Mouse (Mus musculus) stomach, postnatal 0 days (tissue): ENCODE data around the gene Gpr155. TPM values are rescaled to one million over a fixed set of nuclear protein-coding genes. Genes with fewer than 3 reads are reported as not detected.

Experiments
- ATAC-seq: fragments of 200-750 bp; cut with Nextera tagmentation; 2 replicates; pipeline ENCODE4 v1.8.0; 2017; ENCODE audit not compliant: low FRiP score, low TSS enrichment
- DNase-seq: peaks from one replicate; pipeline ENCODE4 v3.0.0-alpha.2; 2016; ENCODE audit warnings: low spot score
- H3K27ac ChIP-seq: fragments of 300-500 bp; sonication (generic); replicated peaks from 2 replicates; pipeline ENCODE4 v1.5.1; 2014; ENCODE audit warnings: mild to moderate bottlenecking, control low read depth
- H3K27me3 ChIP-seq: fragments of 300-500 bp; sonication (generic); 2 replicates; pipeline ENCODE4 v1.6.1; 2014; ENCODE audit warnings: low read length; ENCODE audit not compliant: control insufficient read depth, insufficient read depth
- H3K36me3 ChIP-seq: fragments of 300-500 bp; sonication (generic); 2 replicates; pipeline ENCODE4 v1.6.1; 2014; ENCODE audit warnings: low read length, mixed read lengths; ENCODE audit not compliant: control insufficient read depth, insufficient read depth
- H3K4me1 ChIP-seq: fragments of 300-500 bp; sonication (generic); replicated peaks from 2 replicates; pipeline ENCODE4 v1.6.1; 2014; ENCODE audit warnings: antibody characterized with exemption; ENCODE audit not compliant: control insufficient read depth, insufficient read depth
- H3K4me2 ChIP-seq: fragments of 300-500 bp; sonication (generic); replicated peaks from 2 replicates; pipeline ENCODE4 v1.6.1; 2014; ENCODE audit warnings: low read depth, mild to moderate bottlenecking, control low read depth, moderate library complexity
- H3K4me3 ChIP-seq: fragments of 300-500 bp; sonication (generic); 2 replicates; pipeline ENCODE4 v1.5.1; 2014; ENCODE audit warnings: low read depth, low read length, control low read depth
- H3K9ac ChIP-seq: fragments of 300-500 bp; sonication (generic); 2 replicates; pipeline ENCODE4 v1.6.1; 2014; ENCODE audit warnings: mild to moderate bottlenecking, low read length, control low read depth, mixed read lengths
- H3K9me3 ChIP-seq: fragments of 300-500 bp; sonication (generic); 2 replicates; pipeline ENCODE4 v1.6.1; 2016; ENCODE audit warnings: low read length; ENCODE audit not compliant: control insufficient read depth
- CTCF ChIP-seq: IDR thresholded peaks from 2 replicates; pipeline ENCODE4 v1.5.1; 2016; ENCODE audit warnings: antibody characterized with exemption, low read depth, mild to moderate bottlenecking, moderate library complexity
- EP300 ChIP-seq: optimal IDR thresholded peaks from 2 replicates; pipeline ENCODE3; 2016; ENCODE audit warnings: antibody characterized with exemption
- WGBS: fragments of 180-500 bp; shearing (Covaris S2); extraction: QIAGEN DNeasy Blood & Tissue Kit; methylation state at CpG from one replicate; pipeline ENCODE4 v1.1.7; 2014; 5-methylcytosine and 5-hydroxymethylcytosine counted together
- polyA plus RNA-seq: library from polyadenylated mRNA; unstranded; fragments of >200 nt; fragmentation: Nextera tagmentation; extraction: Ambion mirVana; gene quantifications from 2 replicates; pipeline ENCODE4 v1.2.1, GENCODE M21; 2015

Gene Gpr155
- polyA plus RNA-seq, 1 experiment from 2014 or later: 11.8 TPM

DNA sequence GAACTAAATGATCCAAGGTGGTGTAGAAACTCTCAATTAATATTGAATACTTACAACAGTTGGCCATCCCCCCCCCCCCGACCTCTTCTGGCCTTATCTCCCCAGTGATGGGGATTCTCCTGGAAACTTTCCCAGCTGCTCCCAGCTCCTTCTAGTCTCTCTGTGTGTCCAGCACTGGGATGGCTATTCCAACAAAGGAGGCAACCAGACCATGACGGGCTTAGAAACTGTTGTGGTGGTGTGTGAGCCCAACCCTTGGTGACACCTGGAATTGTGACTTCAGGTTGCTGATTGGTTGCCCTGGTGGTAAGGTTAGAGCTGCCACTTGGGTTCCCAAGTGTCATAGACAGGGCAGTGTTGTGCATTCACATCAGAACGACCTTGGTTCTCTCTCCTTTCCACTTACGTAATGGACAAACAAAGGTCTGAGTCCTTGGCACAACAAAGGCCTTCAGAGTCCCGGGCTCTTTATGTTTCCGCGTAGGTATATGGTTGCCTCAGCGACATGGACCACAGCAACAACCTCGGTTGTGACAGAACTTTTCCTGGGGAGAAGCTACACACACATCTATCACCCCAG lies 20.1 kb upstream of the Gpr155 start:
- no peaks in the 10 kb centered on the region for H3K4me1 ChIP-seq
- H3K27ac ChIP-seq: no peak overlapping the region
- TF ChIP-seq CTCF: no peak
- TF ChIP-seq EP300: no peak
- no peak overlapping the region for H3K4me3 ChIP-seq
- DNase-seq (no peak), ATAC-seq (no peak)
- H3K4me2 ChIP-seq: no peak overlapping the region
- no peaks in the 10 kb centered on the region for H3K36me3 ChIP-seq
- H3K27me3 ChIP-seq: no peaks in the 10 kb centered on the region
- no peak overlapping the region for H3K9ac ChIP-seq
- no peaks in the 10 kb centered on the region for H3K9me3 ChIP-seq
- 87% methylated on average over 9 of the region's 9 CpGs for WGBS

- no peaks in the 10 kb centered on the region for H3K36me3 ChIP-seq
- no peak overlapping the region for H3K9ac ChIP-seq
- 91% methylated on average over 7 of the region's 7 CpGs for WGBS
- H3K4me2 ChIP-seq: no peak overlapping the region
- no peak overlapping the region for H3K27ac ChIP-seq
- no peaks in the 10 kb centered on the region for H3K4me1 ChIP-seq
- DNase-seq (no peak), ATAC-seq (no peak)
- no peak overlapping the region for H3K4me3 ChIP-seq
- H3K27me3 ChIP-seq: no peaks in the 10 kb centered on the region
- no peak for TF ChIP-seq CTCF
- no peaks in the 10 kb centered on the region for H3K9me3 ChIP-seq
Observed at GRCm38 (mm10) chr2:73404980-73405379, 18.6 kb upstream of the Gpr155 start.

DNA sequence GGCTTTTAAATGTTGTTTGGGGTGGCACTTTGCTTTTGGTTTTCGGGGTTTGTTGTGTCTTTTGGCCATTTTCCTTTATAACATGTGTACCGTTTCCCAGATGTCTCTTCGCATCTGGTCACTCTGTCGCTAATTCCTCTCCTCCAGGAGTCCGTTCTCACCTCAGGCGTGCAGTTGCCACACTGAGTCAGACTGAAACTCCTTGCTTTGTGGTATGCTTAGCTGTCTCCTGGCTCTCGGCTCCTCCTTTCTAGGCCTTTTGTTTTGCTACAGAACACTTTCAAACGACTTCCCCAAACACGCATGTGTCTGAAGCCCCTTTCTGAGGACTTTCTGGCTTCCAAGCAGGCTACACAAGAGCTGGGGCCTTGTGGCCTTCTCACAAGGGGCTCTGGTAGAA lies 18.1 kb upstream of the Gpr155 start:
- H3K9ac ChIP-seq: no peak overlapping the region
- DNase-seq (no peak), ATAC-seq (no peak)
- no peaks in the 10 kb centered on the region for H3K4me1 ChIP-seq
- TF ChIP-seq CTCF (no peak), EP300 (no peak)
- no peaks in the 10 kb centered on the region for H3K36me3 ChIP-seq
- WGBS: 83% methylated on average over 9 of the region's 9 CpGs
- no peaks in the 10 kb centered on the region for H3K27me3 ChIP-seq
- no peaks in the 10 kb centered on the region for H3K9me3 ChIP-seq
- H3K4me2 ChIP-seq: no peak overlapping the region
- H3K4me3 ChIP-seq: no peak overlapping the region
- H3K27ac ChIP-seq: no peak overlapping the region

- H3K27ac ChIP-seq: no peak overlapping the region
- H3K36me3 ChIP-seq: no peaks in the 10 kb centered on the region
- H3K4me3 ChIP-seq: no peak overlapping the region
- WGBS: 76% methylated on average over 15 of the region's 15 CpGs
- H3K4me2 ChIP-seq: no peak overlapping the region
- no peaks in the 10 kb centered on the region for H3K4me1 ChIP-seq
- H3K9me3 ChIP-seq: no peaks in the 10 kb centered on the region
- DNase-seq: no peak
- TF ChIP-seq CTCF (peak; percentile 69), EP300 (no peak)
- H3K9ac ChIP-seq: no peak overlapping the region
- ATAC-seq: no peak
- H3K27me3 ChIP-seq: no peaks in the 10 kb centered on the region
Observed at GRCm38 (mm10) chr2:73403385-73404013, 17.1 kb upstream of the Gpr155 start.

DNA sequence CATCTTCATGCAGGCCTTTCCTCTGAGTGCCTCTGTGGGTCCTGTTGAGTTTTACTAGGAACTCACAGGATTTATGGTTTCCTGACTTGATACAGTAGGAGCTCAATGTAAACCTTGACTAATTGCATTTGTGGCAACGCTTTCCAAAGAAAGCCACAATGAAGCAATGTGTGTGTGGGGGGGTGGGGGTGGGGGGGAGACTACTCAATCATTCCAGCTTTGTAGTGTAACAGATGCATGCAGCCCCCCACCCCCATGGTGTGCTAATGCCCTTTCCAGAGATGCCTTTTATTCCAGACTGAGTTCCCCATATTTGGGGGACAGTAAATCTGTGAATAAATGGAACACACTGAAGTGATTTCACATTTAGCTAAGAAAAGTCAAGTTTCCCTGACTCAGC lies 15.3 kb upstream of the Gpr155 start:
- WGBS: 17% methylated on average over 1 of the region's 1 CpGs
- no peaks in the 10 kb centered on the region for H3K27me3 ChIP-seq
- no peak overlapping the region for H3K4me2 ChIP-seq
- no peak for ATAC-seq
- H3K36me3 ChIP-seq: no peaks in the 10 kb centered on the region
- no peak overlapping the region for H3K4me3 ChIP-seq
- no peak for TF ChIP-seq CTCF
- TF ChIP-seq EP300: no peak
- H3K4me1 ChIP-seq: no peaks in the 10 kb centered on the region
- DNase-seq: no peak
- H3K9ac ChIP-seq: no peak overlapping the region
- no peak overlapping the region for H3K27ac ChIP-seq
- H3K9me3 ChIP-seq: no peaks in the 10 kb centered on the region

DNA sequence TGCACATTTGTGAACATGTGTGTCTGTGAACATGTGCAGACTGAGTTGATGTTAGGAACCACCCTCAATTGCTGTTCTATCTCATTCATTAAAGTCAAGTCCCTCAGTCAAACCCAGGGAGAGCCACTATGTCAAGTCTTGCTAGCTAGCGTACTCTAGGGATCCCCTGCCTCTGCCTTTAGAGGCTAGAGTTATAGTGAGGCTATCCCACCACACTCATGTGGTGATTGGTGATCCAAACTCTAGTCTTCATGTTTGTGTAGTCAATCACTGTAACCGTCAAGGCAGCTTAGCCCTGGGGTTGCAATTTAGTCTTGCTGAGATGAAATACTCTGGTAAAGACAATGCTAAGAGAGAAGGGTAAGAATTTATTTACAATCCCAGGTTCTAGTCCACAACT lies 11.1 kb upstream of the Gpr155 start:
- Histone ChIP-seq H3K9ac (no peak overlapping the region), H3K27ac (no peak overlapping the region), H3K36me3 (no peaks in the 10 kb centered on the region), H3K4me2 (no peak overlapping the region), H3K4me1 (no peaks in the 10 kb centered on the region), H3K9me3 (no peaks in the 10 kb centered on the region), H3K4me3 (no peak overlapping the region), H3K27me3 (no peaks in the 10 kb centered on the region)
- DNase-seq: no peak
- TF ChIP-seq CTCF (no peak), EP300 (no peak)
- ATAC-seq: no peak
- 96% methylated on average over 2 of the region's 2 CpGs for WGBS
